Mouse (Mus musculus) CH12.LX (cell line): Measurements from ENCODE around the gene Slc23a4. TPM values are rescaled to one million over a fixed set of nuclear protein-coding genes. Genes with fewer than 3 reads are reported as not detected.

Source experiments
- DNase-seq: peaks from one replicate; pipeline ENCODE4 v3.0.0-alpha.2; 2013; ENCODE audit errors: extremely low read depth
- H3K27ac ChIP-seq: 2 replicates; pipeline ENCODE4 v1.5.1; 2012; ENCODE audit warnings: low read depth, mild to moderate bottlenecking, control low read depth, moderate library complexity; ENCODE audit not compliant: insufficient read depth
- H3K27me3 ChIP-seq: replicated peaks from 2 replicates; pipeline ENCODE3; 2012; ENCODE audit warnings: inconsistent platforms
- H3K36me3 ChIP-seq, 2 experiments: replicated peaks in 1 of 2; 2 replicates each; pipeline versions ENCODE3 to v1.6.1; 2012; ENCODE audit warnings: inconsistent platforms in 1 of 2, low read length in 1 of 2, mild to moderate bottlenecking in 1 of 2, mixed read lengths in 1 of 2, moderate library complexity in 1 of 2; ENCODE audit not compliant: control insufficient read depth in 1 of 2, insufficient read depth in 1 of 2
- H3K4me1 ChIP-seq, 2 experiments: 2 replicates each; pipeline ENCODE4 v1.6.1; 2012; ENCODE audit warnings: inconsistent platforms in 1 of 2, moderate library complexity in 1 of 2; ENCODE audit not compliant: insufficient read depth in 2 of 2, control insufficient read depth in 1 of 2
- H3K4me2 ChIP-seq: 2 replicates; pipeline ENCODE4 v1.6.1; 2012; ENCODE audit warnings: low read depth, mild to moderate bottlenecking, control low read depth; ENCODE audit not compliant: poor library complexity, insufficient read depth, severe bottlenecking
- H3K4me3 ChIP-seq, 3 experiments: fragments of 150-350 bp in 1 of 3; sonication (generic) in 1 of 3; replicated peaks in 1 of 3; 2 replicates each; pipeline versions ENCODE3 to v1.5.1; 2011 to 2012; ENCODE audit warnings: low read depth in 2 of 3, low read length in 2 of 3, mild to moderate bottlenecking in 2 of 3, moderate library complexity in 2 of 3, control low read depth in 1 of 3, improper control_type of control experiment in 1 of 3, inconsistent platforms in 1 of 3, mixed read lengths in 1 of 3; ENCODE audit not compliant: poor library complexity in 1 of 3
- H3K79me2 ChIP-seq: replicated peaks from 2 replicates; pipeline ENCODE4 v1.6.1; 2012; ENCODE audit warnings: mild to moderate bottlenecking, moderate library complexity; ENCODE audit not compliant: control insufficient read depth, poor library complexity, insufficient read depth, severe bottlenecking; ENCODE audit errors: extremely low read depth
- H3K9ac ChIP-seq: 2 replicates; pipeline ENCODE4 v1.6.1; 2012; ENCODE audit warnings: low read depth, mild to moderate bottlenecking, control low read depth, moderate library complexity; ENCODE audit not compliant: insufficient read depth
- H3K9me3 ChIP-seq: replicated peaks from 2 replicates; pipeline ENCODE3; 2012; ENCODE audit warnings: low read length, inconsistent platforms, mixed read lengths
- BHLHE40 ChIP-seq: IDR thresholded peaks from 2 replicates; pipeline ENCODE4 v1.6.1; 2011; ENCODE audit warnings: mild to moderate bottlenecking, low read depth, low read length, improper control_type of control experiment
- CTCF ChIP-seq, 2 experiments: IDR thresholded peaks in 1 of 2; conservative IDR thresholded peaks in 1 of 2; 2 replicates each; pipeline ENCODE4 v1.5.1; 2011 to 2012; ENCODE audit warnings: low read depth in 2 of 2, low read length in 2 of 2, improper control_type of control experiment in 1 of 2, inconsistent platforms in 1 of 2, mild to moderate bottlenecking in 1 of 2, moderate library complexity in 1 of 2
- E2F4 ChIP-seq: IDR thresholded peaks from 2 replicates; pipeline ENCODE4 v1.6.1; 2011; ENCODE audit warnings: low read depth, low read length, improper control_type of control experiment; ENCODE audit not compliant: insufficient replicate concordance
- EP300 ChIP-seq: IDR thresholded peaks from 2 replicates; pipeline ENCODE4 v1.6.1; 2011; ENCODE audit warnings: low read length, improper control_type of control experiment
- ETS1 ChIP-seq: conservative IDR thresholded peaks from 2 replicates; pipeline ENCODE4 v1.6.1; 2012; ENCODE audit warnings: low read depth, mild to moderate bottlenecking, inconsistent platforms, low read length, improper control_type of control experiment, moderate library complexity
- HCFC1 ChIP-seq: IDR thresholded peaks from 2 replicates; pipeline ENCODE4 v1.6.1; 2012; ENCODE audit warnings: low read depth, mild to moderate bottlenecking, inconsistent platforms, low read length, improper control_type of control experiment
- KAT2A ChIP-seq: IDR thresholded peaks from 2 replicates; pipeline ENCODE4 v1.6.1; 2012; ENCODE audit warnings: low read length, improper control_type of control experiment, inconsistent platforms; ENCODE audit not compliant: insufficient replicate concordance
- MAFK ChIP-seq: IDR thresholded peaks from 2 replicates; pipeline ENCODE4 v1.6.1; 2011; ENCODE audit warnings: low read length, improper control_type of control experiment; ENCODE audit not compliant: insufficient replicate concordance
- MAX ChIP-seq: IDR thresholded peaks from 2 replicates; pipeline ENCODE4 v1.6.1; 2011; ENCODE audit warnings: low read length, improper control_type of control experiment
- MAZ ChIP-seq: IDR thresholded peaks from 2 replicates; pipeline ENCODE4 v1.6.1; 2012; ENCODE audit warnings: low read depth, mild to moderate bottlenecking, inconsistent platforms, low read length, improper control_type of control experiment, moderate library complexity
- MXI1 ChIP-seq: IDR thresholded peaks from 2 replicates; pipeline ENCODE4 v1.6.1; 2011; ENCODE audit warnings: mild to moderate bottlenecking, low read depth, low read length, improper control_type of control experiment
- MYC ChIP-seq: IDR thresholded peaks from 2 replicates; pipeline ENCODE4 v1.6.1; 2011; ENCODE audit warnings: low read depth, mild to moderate bottlenecking, improper control_type of control experiment, low read length
- POLR2A ChIP-seq: IDR thresholded peaks from 2 replicates; pipeline ENCODE4 v1.6.1; 2011; ENCODE audit warnings: low read depth, mild to moderate bottlenecking, improper control_type of control experiment, low read length
- SMC3 ChIP-seq: IDR thresholded peaks from 2 replicates; pipeline ENCODE4 v1.6.1; 2011; ENCODE audit warnings: low read depth, low read length, improper control_type of control experiment
- TCF12 ChIP-seq: IDR thresholded peaks from 2 replicates; pipeline ENCODE4 v1.6.1; 2014; ENCODE audit warnings: low read depth, mild to moderate bottlenecking, inconsistent platforms, low read length, improper control_type of control experiment
- UBTF ChIP-seq: IDR thresholded peaks from 2 replicates; pipeline ENCODE4 v1.6.1; 2012; ENCODE audit warnings: low read depth, mild to moderate bottlenecking, inconsistent platforms, low read length, improper control_type of control experiment, moderate library complexity
- USF1 ChIP-seq: IDR thresholded peaks from 2 replicates; pipeline ENCODE4 v1.6.1; 2014; ENCODE audit warnings: low read depth, mild to moderate bottlenecking, inconsistent platforms, low read length, improper control_type of control experiment
- ZC3H11A ChIP-seq: IDR thresholded peaks from 2 replicates; pipeline ENCODE4 v1.6.1; 2012; ENCODE audit warnings: low read depth, mild to moderate bottlenecking, inconsistent platforms, low read length, improper control_type of control experiment
- ZKSCAN1 ChIP-seq: IDR thresholded peaks from 2 replicates; pipeline ENCODE4 v1.6.1; 2012; ENCODE audit warnings: low read depth, inconsistent platforms, low read length, improper control_type of control experiment, borderline replicate concordance
- dilution Hi-C: fragments of 300-500 bp; cut with MboI; formaldehyde crosslinking; loops from 2 replicates; pipeline ENCODE4 v1.14.3; 2020; ENCODE audit warnings: low sequenced_read_pairs; ENCODE audit not compliant: extremely low pct_unique_long_range_greater_than_20kb, extremely low pct_ligation_motif_present
- in situ Hi-C: fragments of 300-500 bp; cut with MboI; formaldehyde crosslinking; loops from 3 replicates; pipeline ENCODE4 v1.14.3; 2019; ENCODE audit warnings: low sequenced_read_pairs, low pct_ligation_motif_present, low pct_unique_long_range_greater_than_20kb, mixed read lengths
- polyA plus RNA-seq: library from polyadenylated mRNA; unstranded; fragments of >175 nt; gene quantifications from 2 replicates; pipeline ENCODE4 v1.2.1, GENCODE M21; 2012; ENCODE audit warnings: low read depth; ENCODE audit not compliant: insufficient read length
- total RNA-seq, 2 experiments: library from RNA; depleted of rRNA; stranded (reverse); fragments of 300-350 nt in 1 of 2; fragments of >200 nt in 1 of 2; gene quantifications; 2 replicates each; pipeline ENCODE4 v1.2.3; 2012 to 2014

The Slc23a4 gene
- total and polyA plus RNA-seq, 3 experiments, result 0.21 to 0.30 (median 0.27) TPM

DNA sequence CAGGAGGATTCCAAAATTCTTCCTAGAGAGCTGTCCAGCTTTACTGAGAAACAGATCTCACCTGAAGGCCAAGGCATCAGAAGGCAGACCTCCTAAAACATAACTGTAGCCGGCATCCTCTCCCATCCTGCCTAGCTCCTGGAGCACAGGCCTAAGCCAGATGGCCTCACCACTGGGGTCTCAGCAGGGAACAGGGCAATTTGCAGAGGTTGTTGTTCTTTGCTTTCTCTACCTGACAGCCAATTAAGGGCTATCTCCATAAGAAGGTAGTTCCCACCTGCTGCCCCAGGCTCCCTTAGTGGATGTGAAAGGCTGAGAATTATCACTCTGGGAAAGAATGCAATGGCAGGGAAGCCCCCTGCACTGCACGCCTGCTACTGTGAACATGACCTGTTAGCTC, 87.2 kb downstream of the Slc23a4 start:
- no peak overlapping the region for H3K27ac ChIP-seq
- peaks cover 37 to 93% of the 10 kb centered on the region in 2 experiments for H3K36me3 ChIP-seq

DNA sequence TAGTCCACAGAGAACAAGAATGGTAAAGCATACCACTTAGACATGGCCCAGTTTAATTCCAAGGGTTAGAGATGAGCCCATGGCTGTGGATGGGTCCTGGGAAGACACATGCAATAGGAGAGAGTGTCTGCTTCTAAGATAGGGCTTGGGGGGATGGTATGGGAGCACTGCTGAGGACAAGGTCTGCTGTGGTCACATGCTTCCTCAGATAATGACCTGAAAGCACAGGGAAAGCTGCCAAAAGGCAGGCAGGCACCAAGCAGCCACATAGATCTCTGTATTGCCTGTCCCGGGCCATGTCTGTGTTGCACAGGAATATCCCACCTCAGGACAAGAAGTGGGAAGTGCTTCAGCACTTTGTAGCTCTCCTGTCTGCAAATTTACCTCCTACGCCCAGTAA, 89.1 kb downstream of the Slc23a4 start:
- no peak overlapping the region for H3K27ac ChIP-seq
- TF ChIP-seq MXI1 (no peak), USF1 (no peak), MAFK (no peak), CTCF (conservative IDR thresholded peaks at IDR 0.05 in 1 of 2, IDR thresholded peaks at IDR 0.05 in 1 of 2; ENCODE audit: low read depth in 2 of 2, low read length in 2 of 2) (no peak), ETS1 (no peak), E2F4 (no peak), MAZ (no peak), UBTF (no peak), ZC3H11A (no peak), TCF12 (no peak), KAT2A (no peak), MYC (no peak), HCFC1 (no peak), EP300 (no peak), SMC3 (no peak), POLR2A (no peak), ZKSCAN1 (no peak), MAX (no peak)
- peaks cover 10 to 31% of the 10 kb centered on the region in 2 experiments for H3K4me1 ChIP-seq
- in situ Hi-C loops (no loop called here), dilution Hi-C loops (no loop called here)
- H3K9ac ChIP-seq, result no peak overlapping the region
- no peak for DNase-seq
- no peak overlapping the region for H3K4me3 ChIP-seq
- no peak overlapping the region for H3K4me2 ChIP-seq
- peaks cover 47 to 93% of the 10 kb centered on the region in 2 experiments for H3K36me3 ChIP-seq
- H3K9me3 ChIP-seq, result no peaks in the 10 kb centered on the region
- no peaks in the 10 kb centered on the region for H3K27me3 ChIP-seq
- no peaks in the 10 kb centered on the region for H3K79me2 ChIP-seq

More for the DNA sequence above, 87.2 kb downstream of the Slc23a4 start:
- Histone ChIP-seq H3K4me1 (peaks cover 10 to 31% of the 10 kb centered on the region in 2 experiments), H3K27me3 (no peaks in the 10 kb centered on the region), H3K9me3 (no peaks in the 10 kb centered on the region), H3K9ac (no peak overlapping the region), H3K4me3 (no peak overlapping the region), H3K4me2 (no peak overlapping the region), H3K79me2 (no peaks in the 10 kb centered on the region)
- no peak for TF ChIP-seq HCFC1
- no peak for TF ChIP-seq BHLHE40
- no peak for DNase-seq
- dilution Hi-C loops (no loop called here), in situ Hi-C loops (no loop called here)
